Mouse (Mus musculus) heart, postnatal 14 days (tissue): ENCODE results near the gene Pcgf2. TPM values are rescaled to one million over a fixed set of nuclear protein-coding genes. Genes with fewer than 3 reads are reported as not detected.
"Not testable (repeated sequence)": the region's sequence is repeated elsewhere in the genome, so short reads cannot be mapped to it uniquely, and the experiment has no call there.

Experiments
- DNase-seq, 2 experiments: peaks; one replicate each; pipeline ENCODE4 v3.0.0; 2021 to 2022
- intact Hi-C: fragments of 180-260 bp; cut with DNase I; formaldehyde crosslinking; loops from one replicate; pipeline ENCODE4 v1.15.1; 2025
- total RNA-seq, 2 experiments: library from RNA; stranded (reverse); gene quantifications; 2 replicates each; pipeline ENCODE4 v1.2.3; 2021

Pcgf2 gene
- total RNA-seq, 2 experiments from 2014 or later, result 11.1 to 12.9 TPM

- no peak for DNase-seq
- intact Hi-C loops, result no loop called here
These were observed 18.1 kb upstream of the Pcgf2 start for GRCm38 (mm10) chr11:97718281-97718860.

GRCm38 (mm10) chr11:97717369-97718280, 17.3 kb upstream of the Pcgf2 start:
- DNase-seq, result no peak
- intact Hi-C loops, result no loop called here

- intact Hi-C loops, result no loop called here
- no peak for DNase-seq
These were observed 15.7 kb upstream of the Pcgf2 start for GRCm38 (mm10) chr11:97716021-97716420.

GRCm38 (mm10) chr11:97714784-97715760, 14.8 kb upstream of the Pcgf2 start:
- peak; percentile 53 to 57 for DNase-seq
- intact Hi-C loops, result no loop called here

GRCm38 (mm10) chr11:97714356-97714755, 14.1 kb upstream of the Pcgf2 start:
- intact Hi-C loops, result no loop called here

GRCm38 (mm10) chr11:97713896-97714295, 13.6 kb upstream of the Pcgf2 start:
- DNase-seq, result peak in 1 of 2 experiments; percentile 34
- intact Hi-C loops, result no loop called here

More at GRCm38 (mm10) chr11:97714356-97714755, 14.1 kb upstream of the Pcgf2 start:
- no peak for DNase-seq

- intact Hi-C loops, result no loop called here
These were observed 12.0 kb upstream of the Pcgf2 start for GRCm38 (mm10) chr11:97712286-97712685.

GRCm38 (mm10) chr11:97711200-97711900, 11.1 kb upstream of the Pcgf2 start:
- no peak for DNase-seq
- intact Hi-C loops, result no loop called here

More at GRCm38 (mm10) chr11:97712286-97712685, 12.0 kb upstream of the Pcgf2 start:
- no peak for DNase-seq

GRCm38 (mm10) chr11:97710067-97710466, 9.8 kb upstream of the Pcgf2 start:
- intact Hi-C loops, DNase-seq: not testable (repeated sequence)

GRCm38 (mm10) chr11:97703039-97703826, 2.9 kb upstream of the Pcgf2 start, which contains the start of gene Psmb3:
TSS of gene Psmb3 (plus strand) at chr11:97703399.
- intact Hi-C loops, result loop anchor here (5.0 kb wide), 1 partner anchor 284 kb away; the partner anchor contains the start of gene Plxdc1
- DNase-seq, result peak; percentile 97 to 99

GRCm38 (mm10) chr11:97702393-97702745, 2.1 kb upstream of the Pcgf2 start:
- intact Hi-C loops, result loop anchor here (5.0 kb wide), 1 partner anchor 285 kb away; the partner anchor contains the start of gene Plxdc1
- peak; percentile 90 to 93 for DNase-seq

- no peak for DNase-seq
- intact Hi-C loops, result loop anchor here (5.0 kb wide), 1 partner anchor 286 kb away; the partner anchor contains the start of gene Plxdc1
These were observed 1.5 kb upstream of the Pcgf2 start for GRCm38 (mm10) chr11:97701581-97702392.

GRCm38 (mm10) chr11:97700746-97701580, 666 bp upstream of the Pcgf2 start:
- intact Hi-C loops, result loop anchor here (5.0 kb wide), 1 partner anchor 286 kb away; the partner anchor contains the start of gene Plxdc1
- DNase-seq, result peak in 1 of 2 experiments; percentile 37

GRCm38 (mm10) chr11:97699626-97700002, 683 bp downstream of the Pcgf2 start:
- intact Hi-C loops, result loop anchor here (2.0 to 5.0 kb wide), 2 partner anchors 41 to 288 kb away; partner anchors contain the start of gene Plxdc1
- DNase-seq, result peak; percentile 80 to 87

GRCm38 (mm10) chr11:97698741-97699611, 1.3 kb downstream of the Pcgf2 start:
- DNase-seq, result peak; percentile 77 to 84
- intact Hi-C loops, result loop anchor here (2.0 kb wide), 1 partner anchor 40 kb away; no protein-coding TSS in a partner anchor
